Mouse (Mus musculus): ENCODE results near the gene Synpo2. TPM values are rescaled to one million over a fixed set of nuclear protein-coding genes. Genes with fewer than 3 reads are reported as not detected.

Synpo2 gene
- under 1 TPM in 1 of 2 experiments, not detected in 1; 0.52 TPM for polyA plus RNA-seq (2017; shearing (Covaris generic))

GRCm38 (mm10) chr3:123235921-123236320 is at the start of gene Synpo2:
Gene Synpo2 (minus strand): TSS chr3:123236149.

DNA sequence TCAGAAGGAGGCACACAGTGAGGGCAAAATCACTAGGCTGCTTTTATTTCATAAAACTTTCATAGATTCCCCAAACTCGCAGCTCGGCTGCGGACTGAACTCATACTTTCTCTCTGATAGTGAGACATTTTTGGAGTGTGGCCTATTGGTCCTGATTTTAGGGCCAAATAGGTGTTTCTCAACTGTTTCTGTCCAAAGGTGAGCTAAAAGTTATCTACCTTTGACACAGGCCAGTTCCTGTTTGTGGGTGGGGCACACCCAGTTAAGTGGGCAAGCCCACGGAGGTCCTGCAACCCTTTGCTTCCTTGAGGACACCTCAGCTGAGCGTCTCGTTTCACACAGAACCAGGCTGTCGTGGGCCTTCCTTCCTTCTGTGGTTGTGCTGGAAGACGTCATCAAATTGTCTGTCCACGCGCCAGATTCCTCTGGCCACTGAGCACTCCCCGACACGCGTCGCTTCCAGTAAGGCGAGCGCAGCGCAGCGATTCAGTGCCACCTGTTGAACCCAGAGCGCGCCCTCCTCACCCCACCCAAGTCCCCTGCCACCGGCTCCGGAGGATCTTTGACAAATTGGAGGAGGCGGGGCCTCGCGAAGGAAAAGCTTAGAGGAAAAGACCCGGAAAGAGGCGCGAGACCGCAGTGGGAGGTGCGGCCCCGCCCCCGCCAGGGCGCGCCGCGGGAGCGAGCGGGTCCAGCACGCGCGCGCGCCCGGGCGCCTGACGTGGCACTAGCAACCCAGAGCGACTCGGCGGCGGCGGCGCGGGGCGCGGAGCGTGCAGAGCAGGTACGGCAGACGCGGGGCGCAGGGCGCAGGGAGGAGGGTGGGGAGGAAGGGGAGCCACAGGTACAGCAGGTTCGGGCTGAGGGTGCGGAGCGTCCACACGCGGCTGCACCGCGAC is 31.1 kb upstream of the Synpo2 start, which contains the start of gene Sec24d:
Gene Sec24d (plus strand): TSS at position 703 of the 899 bp plus-strand sequence.

GRCm38 (mm10) chr3:123034752-123035151 is 201.2 kb downstream of the Synpo2 start, which contains the start of gene Myoz2:
Gene Myoz2 (minus strand): TSS chr3:123035015.

Other genes starting within 250 kb of the Synpo2 start
- under 1 TPM in 1 of 2 experiments, not detected in 1; 0.25 TPM for gene Myoz2, start 201.1 kb downstream of the Synpo2 start, polyA plus RNA-seq (2017; shearing (Covaris generic))
- 10 to 100 TPM; 13.1 to 20.9 TPM for gene Sec24d, start 31.3 kb upstream of the Synpo2 start, polyA plus RNA-seq (2017; shearing (Covaris generic))
- gene Mettl14, start 150.0 kb upstream of the Synpo2 start, polyA plus RNA-seq (2017; shearing (Covaris generic)): 10 to 100 TPM; 16.4 to 24.0 TPM
- 1 to 10 TPM in 1 of 2 experiments, under 1 TPM in 1; 0.09 to 1.1 TPM for gene Prss12, start 210.8 kb upstream of the Synpo2 start, polyA plus RNA-seq (2017; shearing (Covaris generic))

Data from activated CD4-positive, CD25-positive, alpha-beta regulatory T cell (primary cell).